Mouse (Mus musculus) forebrain, embryonic 16.5 days (tissue): ENCODE data around the gene Gm2888. TPM values are rescaled to one million over a fixed set of nuclear protein-coding genes. Genes with fewer than 3 reads are reported as not detected.
"Not testable (repeated sequence)": the region's sequence is repeated elsewhere in the genome, so short reads cannot be mapped to it uniquely, and the experiment has no call there.

Source experiments
- ATAC-seq: fragments of 200-750 bp; cut with Nextera tagmentation; 2 replicates; pipeline ENCODE4 v1.8.0; 2017; ENCODE audit warnings: mild to moderate bottlenecking, moderate library complexity
- H3K27ac ChIP-seq: fragments of 300-500 bp; sonication (generic); 2 replicates; pipeline ENCODE4 v1.5.1; 2014; ENCODE audit warnings: low read length, control low read depth
- H3K27me3 ChIP-seq: fragments of 300-500 bp; sonication (generic); replicated peaks from 2 replicates; pipeline ENCODE4 v1.6.1; 2014; ENCODE audit warnings: low read length; ENCODE audit not compliant: control insufficient read depth, insufficient read depth
- H3K36me3 ChIP-seq: fragments of 300-500 bp; sonication (generic); 2 replicates; pipeline ENCODE4 v1.6.1; 2014; ENCODE audit not compliant: control insufficient read depth, insufficient read depth
- H3K4me1 ChIP-seq: fragments of 300-500 bp; sonication (generic); replicated peaks from 2 replicates; pipeline ENCODE4 v1.6.1; 2014; ENCODE audit warnings: low read length; ENCODE audit not compliant: control insufficient read depth, insufficient read depth
- H3K4me2 ChIP-seq: fragments of 300-500 bp; sonication (generic); 2 replicates; pipeline ENCODE4 v1.6.1; 2014; ENCODE audit warnings: mild to moderate bottlenecking, low read length, control low read depth
- H3K4me3 ChIP-seq: fragments of 300-500 bp; sonication (generic); replicated peaks from 2 replicates; pipeline ENCODE4 v1.5.1; 2014; ENCODE audit warnings: mild to moderate bottlenecking, low read length, control low read depth
- H3K9ac ChIP-seq: fragments of 300-500 bp; sonication (generic); replicated peaks from 2 replicates; pipeline ENCODE4 v1.6.1; 2014; ENCODE audit warnings: low read depth, low read length, control low read depth
- H3K9me3 ChIP-seq: fragments of 300-500 bp; sonication (generic); 2 replicates; pipeline ENCODE4 v1.6.1; 2016; ENCODE audit warnings: low read length; ENCODE audit not compliant: control insufficient read depth
- WGBS: fragments of 180-500 bp; shearing (Covaris S2); extraction: QIAGEN DNeasy Blood & Tissue Kit; methylation state at CpG from one replicate; pipeline ENCODE4 v1.1.7; 2014; 5-methylcytosine and 5-hydroxymethylcytosine counted together
- polyA plus RNA-seq: library from polyadenylated mRNA; unstranded; fragments of >200 nt; fragmentation: Nextera tagmentation; extraction: Ambion mirVana; gene quantifications from 2 replicates; pipeline ENCODE4 v1.2.1, GENCODE M21; 2015

The Gm2888 gene
- polyA plus RNA-seq = not detected in 2 replicates

- ATAC-seq, H3K9ac ChIP-seq, H3K9me3 ChIP-seq, H3K27me3 ChIP-seq, H3K36me3 ChIP-seq, H3K4me3 ChIP-seq, H3K27ac ChIP-seq, H3K4me2 ChIP-seq, H3K4me1 ChIP-seq: not testable (repeated sequence)
- WGBS = 84% methylated on average over 2 of the region's 3 CpGs
Observed at GRCm38 (mm10) chr14:3029702-3030101, at the start of gene Gm2888. Gene Gm2888 (plus strand): TSS chr14:3030002.

GRCm38 (mm10) chr14:3048727-3049512 lies 19.1 kb downstream of the Gm2888 start, which contains the start of gene Gm2897:
Gene Gm2897 (plus strand): TSS chr14:3049285.
- not testable (repeated sequence) for H3K9me3 ChIP-seq
- ATAC-seq = peak; percentile 77

GRCm38 (mm10) chr14:3049513-3049800 lies 19.7 kb downstream of the Gm2888 start:
- H3K36me3 ChIP-seq, H3K4me1 ChIP-seq, H3K9me3 ChIP-seq, H3K27me3 ChIP-seq, ATAC-seq, H3K27ac ChIP-seq: not testable (repeated sequence)
- peak overlapping the region; percentile 70 for H3K9ac ChIP-seq
- peak overlapping the region; percentile 63 for H3K4me2 ChIP-seq
- WGBS = under 1% methylated on average over 14 of the region's 20 CpGs
- peak overlapping the region; percentile 54 for H3K4me3 ChIP-seq

More at GRCm38 (mm10) chr14:3048727-3049512, 19.1 kb downstream of the Gm2888 start, which contains the start of gene Gm2897:
- not testable (repeated sequence) for H3K27ac ChIP-seq, H3K36me3 ChIP-seq, H3K4me1 ChIP-seq, H3K27me3 ChIP-seq
- Histone ChIP-seq H3K9ac (peak within 1 kb of the TSS; percentile 70), H3K4me3 (peak within 1 kb of the TSS; percentile 54), H3K4me2 (peak within 1 kb of the TSS; percentile 63)
- 4% methylated on average over 21 of the region's 40 CpGs for WGBS

GRCm38 (mm10) chr14:3050087-3050486 lies 20.3 kb downstream of the Gm2888 start:
- not testable (repeated sequence) for H3K4me3 ChIP-seq, ATAC-seq

More at GRCm38 (mm10) chr14:3050087-3050486, 20.3 kb downstream of the Gm2888 start:
- H3K9ac ChIP-seq, H3K9me3 ChIP-seq, H3K4me1 ChIP-seq, H3K4me2 ChIP-seq, H3K27me3 ChIP-seq, H3K27ac ChIP-seq, H3K36me3 ChIP-seq: not testable (repeated sequence)
- WGBS = 1% methylated on average over 5 of the region's 8 CpGs

Other genes starting within 250 kb of the Gm2888 start
- 8.8 and 11.5 TPM in 2 replicates for gene Gm2897, start 19.3 kb downstream of the Gm2888 start, polyA plus RNA-seq
- gene Gm10340, start 104.0 kb downstream of the Gm2888 start, polyA plus RNA-seq = not detected in 2 replicates
- gene Gm5795, start 158.3 kb downstream of the Gm2888 start, polyA plus RNA-seq = not detected in 2 replicates
- 16.3 and 23.5 TPM in 2 replicates for gene D830030K20Rik, start 178.5 kb downstream of the Gm2888 start, polyA plus RNA-seq